In genomic region chr9:28618186-28618892, GRCm38 (mm10) we compare ENCODE assay signal across 28 mouse cellular contexts.
DNase-seq lines count a peak whose midpoint lies in the region; ATAC-seq and TF ChIP-seq lines count a peak whose summit lies in the region.
"Had no signal": no experiment of that assay in that cellular context is flagged by ENCODE, and none has a peak within 500 bp of the region (broad histone marks: within the 10 kb centered on the region; RNA-seq: fewer than 3 reads in every experiment).

No protein-coding gene starts in this region.

- H3K4me2 ChIP-seq in forebrain, embryonic 16.5 days (ENCODE audit: low read length): no peak overlapping the region
- H3K4me2 ChIP-seq: embryonic facial prominence, embryonic 12.5 days; hindbrain, embryonic 14.5 days; limb, embryonic 12.5 days; liver, embryonic 11.5 days; midbrain, embryonic 15.5 days; neural tube, embryonic 12.5 days; stomach, embryonic 15.5 days had no signal

- DNase-seq in frontal cortex, adult 2 months (ENCODE audit: extremely low spot score in 1 of 2, low spot score in 1 of 2): peak; percentile 20 to 50
- no peak for DNase-seq in frontal cortex, postnatal 14 days (ENCODE audit: low spot score in 2 of 2)
- DNase-seq in cerebellum, adult 11 months: peak; percentile 60
- DNase-seq in cerebellum, adult 9-10 months: peak; percentile 90
- DNase-seq in heart, adult 18-20 months: no peak
- DNase-seq: adrenal gland, postnatal 36 days; gastrocnemius, postnatal 25 days; heart, postnatal 4 days; kidney, adult 18-20 months; kidney, postnatal 4 days; layer of hippocampus, adult 9-11 months; liver, postnatal 0 days; thymus, adult 18-20 months; thymus, postnatal 4 days had no signal

- TF ChIP-seq CTCF in cortical plate, adult 2 months (IDR thresholded peaks at IDR 0.05; ENCODE audit: extremely low read depth, insufficient read depth, low read length): no peak

- H3K27me3 ChIP-seq in forebrain, embryonic 16.5 days (replicated peaks; ENCODE audit: control insufficient read depth, insufficient read depth, low read length): no peaks in the 10 kb centered on the region
- H3K27me3 ChIP-seq: embryonic facial prominence, embryonic 12.5 days; limb, embryonic 12.5 days; midbrain, embryonic 15.5 days; neural tube, embryonic 12.5 days; stomach, embryonic 15.5 days had no signal

- H3K4me1 ChIP-seq in cortical plate, adult 2 months (ENCODE audit: control insufficient read depth, insufficient read depth, low read length): peaks cover 7% of the 10 kb centered on the region
- H3K4me1 ChIP-seq in forebrain, embryonic 16.5 days (replicated peaks; ENCODE audit: control insufficient read depth, insufficient read depth, low read length): peaks cover 6% of the 10 kb centered on the region; the same call in 1 of the 2 replicates
- H3K4me1 ChIP-seq: embryonic facial prominence, embryonic 12.5 days; limb, embryonic 12.5 days; midbrain, embryonic 15.5 days; neural tube, embryonic 12.5 days; stomach, embryonic 15.5 days had no signal

- no peak overlapping the region for H3K4me3 ChIP-seq in cortical plate, adult 2 months (ENCODE audit: insufficient read depth, low read length)
- no peak overlapping the region for H3K4me3 ChIP-seq in forebrain, embryonic 16.5 days (replicated peaks; ENCODE audit: low read length)
- H3K4me3 ChIP-seq: embryonic facial prominence, embryonic 12.5 days; heart, embryonic 10.5 days; limb, embryonic 12.5 days; midbrain, embryonic 15.5 days; neural tube, embryonic 12.5 days; stomach, embryonic 15.5 days had no signal

- H3K9me3 ChIP-seq in forebrain, embryonic 16.5 days (ENCODE audit: control insufficient read depth, low read length): no peaks in the 10 kb centered on the region
- H3K9me3 ChIP-seq: embryonic facial prominence, embryonic 12.5 days; heart, embryonic 10.5 days; limb, embryonic 12.5 days; midbrain, embryonic 15.5 days; neural tube, embryonic 12.5 days; stomach, embryonic 15.5 days had no signal

- peak overlapping the region; percentile 42; the same call in 1 of the 2 replicates for H3K27ac ChIP-seq in cortical plate, adult 2 months (ENCODE audit: insufficient read depth, low read length)
- H3K27ac ChIP-seq in forebrain, embryonic 16.5 days (ENCODE audit: low read length): no peak overlapping the region
- H3K27ac ChIP-seq: embryonic facial prominence, embryonic 12.5 days; heart, embryonic 10.5 days; hindbrain, embryonic 14.5 days; limb, embryonic 12.5 days; macrophage; midbrain, embryonic 15.5 days; neural tube, embryonic 12.5 days; stomach, embryonic 15.5 days had no signal

- no peak for TF ChIP-seq POLR2A in cortical plate, adult 2 months (IDR thresholded peaks at IDR 0.05; ENCODE audit: extremely low read depth, insufficient read depth, low read length)

- H3K36me3 ChIP-seq in forebrain, embryonic 16.5 days (ENCODE audit: control insufficient read depth, insufficient read depth): no peaks in the 10 kb centered on the region
- H3K36me3 ChIP-seq: embryonic facial prominence, embryonic 12.5 days; heart, embryonic 10.5 days; limb, embryonic 12.5 days; midbrain, embryonic 15.5 days; neural tube, embryonic 12.5 days; stomach, embryonic 15.5 days had no signal

- WGBS in forebrain, embryonic 16.5 days: 86% methylated on average over 2 of the region's 2 CpGs

- no peak overlapping the region for H3K9ac ChIP-seq in forebrain, embryonic 16.5 days (replicated peaks; ENCODE audit: low read depth, low read length)
- H3K9ac ChIP-seq: embryonic facial prominence, embryonic 12.5 days; hindbrain, embryonic 14.5 days; limb, embryonic 12.5 days; liver, postnatal 0 days; midbrain, embryonic 15.5 days; neural tube, embryonic 12.5 days; stomach, embryonic 15.5 days had no signal

- no peak for ATAC-seq in forebrain, embryonic 16.5 days
- ATAC-seq: CD4-positive, CD25-positive, alpha-beta regulatory T cell, adult 4 months; inflammation-experienced regulatory T-cells, adult 6 months; liver, postnatal 0 days; lung, postnatal 0 days; midbrain, embryonic 15.5 days had no signal

Comparison
In these comparisons a context has a peak if more than half of its experiments do, and no peak if none do; other contexts are left out.
1. DNase-seq: peak in frontal cortex, adult 2 months (2 of 2), cerebellum, adult 11 months (single experiment) and cerebellum, adult 9-10 months (single experiment); none in frontal cortex, postnatal 14 days (0 of 2) and heart, adult 18-20 months (0 of 2).